Mouse (Mus musculus) ES-Bruce4 (cell line): ENCODE measurements around the gene Ttc13.

ENCODE experiments used
- CTCF ChIP-seq: IDR thresholded peaks from one replicate; pipeline ENCODE4 v1.8.1; 2011; ENCODE audit warnings: low read depth, low read length
- EP300 ChIP-seq: IDR thresholded peaks from 2 replicates; pipeline ENCODE4 v1.6.1; 2011; ENCODE audit warnings: low read depth, low read length; ENCODE audit not compliant: insufficient read depth
- POLR2A ChIP-seq: IDR thresholded peaks from one replicate; pipeline ENCODE4 v1.8.1; 2011; ENCODE audit warnings: low read length; ENCODE audit not compliant: insufficient read depth

- TF ChIP-seq POLR2A (no peak), CTCF (no peak), EP300 (no peak)
These were observed 17.4 kb downstream of the Ttc13 start for GRCm38 (mm10) chr8:124704376-124704775.
